Mouse (Mus musculus) C2C12 (cell line): ENCODE data around the gene Ccdc171. TPM values are rescaled to one million over a fixed set of nuclear protein-coding genes. Genes with fewer than 3 reads are reported as not detected.
"Not testable (repeated sequence)": the region's sequence is repeated elsewhere in the genome, so short reads cannot be mapped to it uniquely, and the experiment has no call there.

Source experiments
- H3K27me3 ChIP-seq: one replicate; pipeline ENCODE4 v1.6.1; 2011; ENCODE audit not compliant: control insufficient read depth, insufficient read depth, insufficient read length
- H3K36me3 ChIP-seq: one replicate; pipeline ENCODE4 v1.6.1; 2011; ENCODE audit not compliant: control insufficient read depth, insufficient read depth
- H3K4me3 ChIP-seq: one replicate; pipeline ENCODE4 v1.5.1; 2011; ENCODE audit warnings: mild to moderate bottlenecking, control low read depth; ENCODE audit not compliant: poor library complexity, insufficient read depth, severe bottlenecking
- H3K79me2 ChIP-seq: one replicate; pipeline ENCODE4 v1.6.1; 2011; ENCODE audit not compliant: control insufficient read depth, insufficient read depth
- H3K79me3 ChIP-seq: one replicate; pipeline ENCODE4 v1.6.1; 2011; ENCODE audit warnings: low read depth, control low read depth
- H3ac ChIP-seq: one replicate; pipeline ENCODE3; 2011; ENCODE audit warnings: low read depth; ENCODE audit not compliant: control insufficient read depth, insufficient read length
- CEBPB ChIP-seq: IDR thresholded peaks from one replicate; pipeline ENCODE4 v1.6.1; 2011; ENCODE audit warnings: low read depth, mild to moderate bottlenecking, control low read depth, moderate library complexity
- CTCF ChIP-seq: IDR thresholded peaks from one replicate; pipeline ENCODE4 v1.5.1; 2011; ENCODE audit not compliant: control insufficient read depth, insufficient read depth, insufficient read length
- FOSL1 ChIP-seq: IDR thresholded peaks from one replicate; pipeline ENCODE4 v1.8.0; 2011; ENCODE audit warnings: mild to moderate bottlenecking, low read length; ENCODE audit not compliant: poor library complexity, insufficient read depth, severe bottlenecking
- MAX ChIP-seq: IDR thresholded peaks from one replicate; pipeline ENCODE4 v1.6.1; 2011; ENCODE audit warnings: mild to moderate bottlenecking, control low read depth
- MYOD1 ChIP-seq: IDR thresholded peaks from one replicate; pipeline ENCODE4 v1.6.1; 2011; ENCODE audit warnings: low read depth; ENCODE audit not compliant: control insufficient read depth, insufficient read length
- MYOG ChIP-seq: IDR thresholded peaks from one replicate; pipeline ENCODE4 v1.6.1; 2011; ENCODE audit not compliant: control insufficient read depth, insufficient read length; ENCODE audit errors: extremely low read depth
- USF1 ChIP-seq: IDR thresholded peaks from one replicate; pipeline ENCODE4 v1.6.1; 2011; ENCODE audit warnings: low read depth, mild to moderate bottlenecking, control low read depth, moderate library complexity
- polyA plus RNA-seq: library from polyadenylated mRNA; unstranded; fragments of >200 nt; fragmentation: generic; extraction: Trizol; gene quantifications from one replicate; pipeline ENCODE4 v1.2.1, GENCODE M21; 2012; ENCODE audit warnings: missing spikeins

Ccdc171 gene
- polyA plus RNA-seq, 1 experiment: 0.37 TPM

- no peaks in the 10 kb centered on the region for H3K27me3 ChIP-seq
- H3ac ChIP-seq: no peak overlapping the region
- H3K4me3 ChIP-seq: no peak overlapping the region
- H3K79me3 ChIP-seq: no peaks in the 10 kb centered on the region
- no peaks in the 10 kb centered on the region for H3K79me2 ChIP-seq
- no peaks in the 10 kb centered on the region for H3K36me3 ChIP-seq
- TF ChIP-seq FOSL1 (no peak), MYOG (no peak), CTCF (no peak), MAX (no peak), CEBPB (no peak), MYOD1 (no peak), USF1 (no peak)
Observed at GRCm38 (mm10) chr4:83611111-83611510, 85.8 kb downstream of the Ccdc171 start.

GRCm38 (mm10) chr4:83623021-83623711, 97.8 kb downstream of the Ccdc171 start:
- not testable (repeated sequence) for H3K79me2 ChIP-seq, H3K4me3 ChIP-seq, H3K36me3 ChIP-seq, H3K79me3 ChIP-seq, H3K27me3 ChIP-seq, H3ac ChIP-seq

- Histone ChIP-seq H3ac (no peak overlapping the region), H3K36me3 (no peaks in the 10 kb centered on the region), H3K79me2 (no peaks in the 10 kb centered on the region), H3K79me3 (no peaks in the 10 kb centered on the region), H3K27me3 (no peaks in the 10 kb centered on the region), H3K4me3 (no peak overlapping the region)
- TF ChIP-seq CEBPB (no peak), CTCF (no peak), MAX (no peak), MYOG (no peak), USF1 (no peak), MYOD1 (no peak), FOSL1 (no peak)
Observed at GRCm38 (mm10) chr4:83623732-83624131, 98.4 kb downstream of the Ccdc171 start.

- Histone ChIP-seq H3K27me3 (no peaks in the 10 kb centered on the region), H3K4me3 (no peak overlapping the region), H3K36me3 (no peaks in the 10 kb centered on the region), H3K79me2 (no peaks in the 10 kb centered on the region), H3ac (no peak overlapping the region), H3K79me3 (no peaks in the 10 kb centered on the region)
- TF ChIP-seq MAX: no peak
- TF ChIP-seq USF1: no peak
- TF ChIP-seq MYOG: no peak
- TF ChIP-seq FOSL1: no peak
- no peak for TF ChIP-seq CTCF
- no peak for TF ChIP-seq CEBPB
- TF ChIP-seq MYOD1: no peak
Observed at GRCm38 (mm10) chr4:83651453-83651852, 126.1 kb downstream of the Ccdc171 start.

GRCm38 (mm10) chr4:83655396-83655795, 130.1 kb downstream of the Ccdc171 start:
- Histone ChIP-seq H3ac (no peak overlapping the region), H3K4me3 (no peak overlapping the region), H3K79me3 (no peaks in the 10 kb centered on the region), H3K79me2 (no peaks in the 10 kb centered on the region), H3K36me3 (no peaks in the 10 kb centered on the region), H3K27me3 (no peaks in the 10 kb centered on the region)
- TF ChIP-seq USF1: no peak
- no peak for TF ChIP-seq CTCF
- TF ChIP-seq FOSL1: no peak
- no peak for TF ChIP-seq MYOD1
- TF ChIP-seq MAX: no peak
- TF ChIP-seq CEBPB: no peak
- TF ChIP-seq MYOG: no peak

- TF ChIP-seq FOSL1 (no peak), CEBPB (no peak), MYOG (no peak), MAX (no peak), CTCF (no peak), USF1 (no peak), MYOD1 (no peak)
- Histone ChIP-seq H3K79me2 (no peaks in the 10 kb centered on the region), H3K4me3 (no peak overlapping the region)
Observed at GRCm38 (mm10) chr4:83656571-83656970, 131.2 kb downstream of the Ccdc171 start.

More at GRCm38 (mm10) chr4:83656571-83656970, 131.2 kb downstream of the Ccdc171 start:
- H3K36me3 ChIP-seq: no peaks in the 10 kb centered on the region
- no peaks in the 10 kb centered on the region for H3K79me3 ChIP-seq
- H3K27me3 ChIP-seq: no peaks in the 10 kb centered on the region
- H3ac ChIP-seq: no peak overlapping the region
